Mouse (Mus musculus) gastrocnemius, postnatal 36 days (tissue): Measurements from ENCODE around the gene Tspyl1. TPM values are rescaled to one million over a fixed set of nuclear protein-coding genes. Genes with fewer than 3 reads are reported as not detected.
"Not testable (repeated sequence)": the region's sequence is repeated elsewhere in the genome, so short reads cannot be mapped to it uniquely, and the experiment has no call there.

Source experiments
- DNase-seq, 2 experiments: peaks; one replicate each; pipeline ENCODE4 v3.0.0; 2022
- intact Hi-C: fragments of 180-260 bp; cut with DNase I; formaldehyde crosslinking; loops from one replicate; pipeline ENCODE4 v1.15.1; 2025
- long read RNA-seq, 2 experiments: library from polyadenylated mRNA; stranded (forward); transcript quantifications; one replicate each; pipeline ENCODE4 v2.0.0; 2021
- total RNA-seq, 2 experiments: library from RNA; stranded (reverse); gene quantifications; 2 replicates each; pipeline ENCODE4 v1.2.3; 2021

The Tspyl1 gene
- 10 to 100 TPM; 47.4 to 49.4 TPM for total RNA-seq
- long read RNA-seq, experiment 1, transcript Tspyl1-201 (1 exons, 3,086 nt) = major isoform, 59 of 59 reads
- long read RNA-seq, experiment 1, partial matches to known transcripts = 0 of 59 reads
- long read RNA-seq, experiment 1, other reads (novel, unspliced or antisense) = 0 of 59 reads
- long read RNA-seq, experiment 2, transcript Tspyl1-201 (1 exons, 3,086 nt) = major isoform, 80 of 80 reads
- long read RNA-seq, experiment 2, partial matches to known transcripts = 0 of 80 reads
- long read RNA-seq, experiment 2, other reads (novel, unspliced or antisense) = 0 of 80 reads

- peak; percentile 95 to 98 for DNase-seq
- intact Hi-C loops = loop anchor here (2.0 to 5.0 kb wide), 2 partner anchors 130 to 245 kb away; partner anchors contain the start of gene Trappc3l
These were observed at the start of gene Tspyl1 for GRCm38 (mm10) chr10:34281962-34282388. Gene Tspyl1, plus strand, starts transcription at chr10:34282190.

GRCm38 (mm10) chr10:34233418-34233817 is 48.6 kb upstream of the Tspyl1 start:
- intact Hi-C loops = loop anchor here (10.0 kb wide), 1 partner anchor 199 kb away; the partner anchor contains the start of gene Trappc3l
- DNase-seq = no peak

GRCm38 (mm10) chr10:34233931-34234745 is 47.9 kb upstream of the Tspyl1 start:
- no peak for DNase-seq
- intact Hi-C loops = loop anchor here (10.0 kb wide), 1 partner anchor 199 kb away; the partner anchor contains the start of gene Trappc3l

GRCm38 (mm10) chr10:34235384-34235783 is 46.6 kb upstream of the Tspyl1 start:
- intact Hi-C loops = loop anchor here (10.0 kb wide), 1 partner anchor 201 kb away; the partner anchor contains the start of gene Trappc3l
- DNase-seq = no peak

- intact Hi-C loops = loop anchor here (10.0 kb wide), 1 partner anchor 202 kb away; the partner anchor contains the start of gene Trappc3l
- no peak for DNase-seq
These were observed 45.4 kb upstream of the Tspyl1 start for GRCm38 (mm10) chr10:34236569-34236968.

GRCm38 (mm10) chr10:34238536-34238935 is 43.5 kb upstream of the Tspyl1 start:
- intact Hi-C loops = loop anchor here (10.0 kb wide), 1 partner anchor 204 kb away; the partner anchor contains the start of gene Trappc3l

GRCm38 (mm10) chr10:34244745-34245144 is 37.2 kb upstream of the Tspyl1 start:
- no peak for DNase-seq
- intact Hi-C loops = no loop called here

More at GRCm38 (mm10) chr10:34238536-34238935, 43.5 kb upstream of the Tspyl1 start:
- no peak for DNase-seq

- intact Hi-C loops = no loop called here
These were observed 35.9 kb upstream of the Tspyl1 start for GRCm38 (mm10) chr10:34246106-34246505.

GRCm38 (mm10) chr10:34247757-34248156 is 34.2 kb upstream of the Tspyl1 start:
- no peak for DNase-seq
- intact Hi-C loops = no loop called here

More at GRCm38 (mm10) chr10:34246106-34246505, 35.9 kb upstream of the Tspyl1 start:
- DNase-seq = no peak

GRCm38 (mm10) chr10:34249594-34249993 is 32.4 kb upstream of the Tspyl1 start:
- DNase-seq = no peak
- intact Hi-C loops = no loop called here

GRCm38 (mm10) chr10:34252833-34253232 is 29.2 kb upstream of the Tspyl1 start:
- not testable (repeated sequence) for DNase-seq

GRCm38 (mm10) chr10:34265106-34265505 is 16.9 kb upstream of the Tspyl1 start:
- intact Hi-C loops = no loop called here
- DNase-seq = no peak

More at GRCm38 (mm10) chr10:34252833-34253232, 29.2 kb upstream of the Tspyl1 start:
- intact Hi-C loops = not testable (repeated sequence)

- intact Hi-C loops = no loop called here
- DNase-seq = no peak
These were observed 14.5 kb upstream of the Tspyl1 start for GRCm38 (mm10) chr10:34267312-34268070.

- no peak for DNase-seq
- intact Hi-C loops = no loop called here
These were observed 10.3 kb upstream of the Tspyl1 start for GRCm38 (mm10) chr10:34271681-34272080.

GRCm38 (mm10) chr10:34280591-34281175 is 1.3 kb upstream of the Tspyl1 start:
- no peak for DNase-seq
- intact Hi-C loops = loop anchor here (5.0 kb wide), 1 partner anchor 128 kb away; no protein-coding TSS in a partner anchor

GRCm38 (mm10) chr10:34281211-34281961 is 604 bp upstream of the Tspyl1 start:
- intact Hi-C loops = loop anchor here (5.0 kb wide), 1 partner anchor 129 kb away; no protein-coding TSS in a partner anchor
- no peak for DNase-seq

- intact Hi-C loops = loop anchor here (2.0 to 5.0 kb wide), 2 partner anchors 130 to 246 kb away; partner anchors contain the start of gene Trappc3l
- DNase-seq = peak; percentile 31 to 48
These were observed 639 bp downstream of the Tspyl1 start for GRCm38 (mm10) chr10:34282420-34283238.

GRCm38 (mm10) chr10:34296911-34297298 is 14.9 kb downstream of the Tspyl1 start:
- intact Hi-C loops = no loop called here
- DNase-seq = no peak
